Mouse (Mus musculus): ENCODE results near the gene 2300003K06Rik.

- TF ChIP-seq CTCF (IDR thresholded peaks at IDR 0.05; ENCODE audit: control insufficient read depth, insufficient read depth, insufficient read length) = no peak
- TF ChIP-seq MYOG (IDR thresholded peaks at IDR 0.05; ENCODE audit: control insufficient read depth, extremely low read depth, insufficient read length) = no peak
Measured at GRCm38 (mm10) chr11:99837966-99838365, at the start of gene 2300003K06Rik.
